Mouse (Mus musculus) heart, embryonic 15.5 days (tissue): ENCODE data around the gene Fbl. TPM values are rescaled to one million over a fixed set of nuclear protein-coding genes. Genes with fewer than 3 reads are reported as not detected.
"Not testable (repeated sequence)": the region's sequence is repeated elsewhere in the genome, so short reads cannot be mapped to it uniquely, and the experiment has no call there.

Experiments
- ATAC-seq: fragments of 200-750 bp; cut with Nextera tagmentation; replicated peaks from 2 replicates; pipeline ENCODE4 v1.8.0; 2017; ENCODE audit warnings: low read depth, moderate TSS enrichment; ENCODE audit not compliant: insufficient number of reproducible peaks, insufficient read depth, low FRiP score
- H3K27ac ChIP-seq: fragments of 300-500 bp; sonication (generic); 2 replicates; pipeline ENCODE4 v1.5.1; 2015; ENCODE audit warnings: mild to moderate bottlenecking, inconsistent platforms
- H3K27me3 ChIP-seq: fragments of 300-500 bp; sonication (generic); 2 replicates; pipeline ENCODE4 v1.6.1; 2015; ENCODE audit warnings: inconsistent platforms
- H3K36me3 ChIP-seq: fragments of 300-500 bp; sonication (generic); 2 replicates; pipeline ENCODE4 v1.6.1; 2015; ENCODE audit warnings: mild to moderate bottlenecking, inconsistent platforms
- H3K4me1 ChIP-seq: fragments of 300-500 bp; sonication (generic); replicated peaks from 2 replicates; pipeline ENCODE4 v1.6.1; 2015; ENCODE audit warnings: inconsistent platforms
- H3K4me2 ChIP-seq: fragments of 300-500 bp; sonication (generic); 2 replicates; pipeline ENCODE4 v1.6.1; 2015; ENCODE audit warnings: inconsistent platforms, mild to moderate bottlenecking, moderate library complexity
- H3K4me3 ChIP-seq: fragments of 300-500 bp; sonication (generic); 2 replicates; pipeline ENCODE4 v1.5.1; 2015; ENCODE audit warnings: mild to moderate bottlenecking, inconsistent platforms
- H3K9ac ChIP-seq: fragments of 300-500 bp; sonication (generic); 2 replicates; pipeline ENCODE4 v1.6.1; 2015; ENCODE audit warnings: mild to moderate bottlenecking, inconsistent platforms
- H3K9me3 ChIP-seq: fragments of 300-500 bp; sonication (generic); replicated peaks from 2 replicates; pipeline ENCODE4 v1.6.1; 2016; ENCODE audit warnings: inconsistent platforms
- WGBS: fragments of 180-500 bp; shearing (Covaris S2); methylation state at CpG from one replicate; pipeline ENCODE4 v1.1.7; 2015; ENCODE audit warnings: mixed read lengths; 5-methylcytosine and 5-hydroxymethylcytosine counted together
- polyA plus RNA-seq: library from polyadenylated mRNA; unstranded; fragments of >200 nt; fragmentation: Nextera tagmentation; extraction: Ambion mirVana; gene quantifications from 2 replicates; pipeline ENCODE4 v1.2.1, GENCODE M21; 2015

Fbl gene
- polyA plus RNA-seq, 1 experiment from 2014 or later: 67.5 TPM

DNA sequence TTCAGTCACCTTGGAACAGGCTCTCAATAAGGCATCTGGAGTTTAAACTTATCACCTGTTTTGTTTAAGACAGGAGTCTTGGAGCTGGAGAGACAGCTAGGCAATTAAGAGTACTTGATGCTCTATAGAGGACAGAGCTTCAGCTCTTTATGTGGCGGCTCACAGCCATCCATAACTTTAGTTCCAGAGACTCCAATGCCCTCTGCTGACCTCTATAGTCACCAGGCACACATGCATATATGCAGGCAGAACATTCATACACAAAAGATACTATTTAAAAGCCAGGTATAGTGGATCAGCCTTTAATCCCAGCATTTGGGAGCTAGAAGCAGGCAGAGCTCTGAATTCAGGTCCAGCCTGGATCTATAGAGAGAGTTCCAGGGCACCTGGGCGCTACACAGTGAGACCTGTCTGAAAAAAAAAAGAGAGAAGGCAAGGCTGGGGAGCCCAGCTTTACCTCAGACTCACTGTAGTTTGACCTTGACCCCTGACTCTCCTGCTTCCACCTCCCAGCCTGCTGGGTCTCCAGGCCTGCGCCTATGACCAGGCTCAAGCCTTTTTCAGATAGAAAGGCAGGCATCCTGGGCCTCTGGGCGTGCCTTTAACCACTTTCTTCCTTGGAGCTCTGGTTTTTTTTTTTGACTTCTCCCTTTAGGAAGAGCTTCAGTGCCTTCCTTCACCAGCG, 26.0 kb downstream of the Fbl start:
- H3K4me1 ChIP-seq: no peaks in the 10 kb centered on the region
- H3K36me3 ChIP-seq: peaks cover 15% of the 10 kb centered on the region
- H3K9ac ChIP-seq: no peak overlapping the region
- no peaks in the 10 kb centered on the region for H3K27me3 ChIP-seq
- H3K4me2 ChIP-seq: no peak overlapping the region
- H3K4me3 ChIP-seq: no peak overlapping the region
- 80% methylated on average over 5 of the region's 5 CpGs for WGBS
- H3K9me3 ChIP-seq: no peaks in the 10 kb centered on the region
- H3K27ac ChIP-seq: no peak overlapping the region
- no peak for ATAC-seq

DNA sequence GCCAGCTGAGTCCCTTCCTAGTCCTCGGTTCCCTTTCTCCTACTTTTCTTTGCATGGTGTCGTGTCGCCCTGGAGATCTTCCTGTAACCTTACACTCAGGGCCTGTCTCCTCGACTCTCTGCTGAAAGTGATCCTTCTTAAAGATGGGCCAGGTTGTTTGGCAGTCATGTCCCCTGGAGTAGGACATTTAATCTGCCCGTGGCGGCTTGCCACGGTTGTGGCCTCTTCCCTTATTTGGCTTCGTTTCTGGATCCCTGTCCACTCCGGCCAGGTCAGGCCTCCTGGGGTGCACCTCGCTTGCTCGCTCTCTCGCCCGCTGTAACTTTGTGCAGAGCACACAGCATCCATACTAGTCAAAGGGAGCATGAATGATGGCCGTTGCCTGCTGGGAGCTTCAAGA, 27.0 kb downstream of the Fbl start:
- no peak overlapping the region for H3K4me3 ChIP-seq
- no peaks in the 10 kb centered on the region for H3K4me1 ChIP-seq
- no peaks in the 10 kb centered on the region for H3K27me3 ChIP-seq
- no peak overlapping the region for H3K9ac ChIP-seq
- no peak for ATAC-seq
- H3K36me3 ChIP-seq: peaks cover 5% of the 10 kb centered on the region
- no peaks in the 10 kb centered on the region for H3K9me3 ChIP-seq
- H3K27ac ChIP-seq: no peak overlapping the region
- WGBS: 78% methylated on average over 14 of the region's 14 CpGs
- no peak overlapping the region for H3K4me2 ChIP-seq

DNA sequence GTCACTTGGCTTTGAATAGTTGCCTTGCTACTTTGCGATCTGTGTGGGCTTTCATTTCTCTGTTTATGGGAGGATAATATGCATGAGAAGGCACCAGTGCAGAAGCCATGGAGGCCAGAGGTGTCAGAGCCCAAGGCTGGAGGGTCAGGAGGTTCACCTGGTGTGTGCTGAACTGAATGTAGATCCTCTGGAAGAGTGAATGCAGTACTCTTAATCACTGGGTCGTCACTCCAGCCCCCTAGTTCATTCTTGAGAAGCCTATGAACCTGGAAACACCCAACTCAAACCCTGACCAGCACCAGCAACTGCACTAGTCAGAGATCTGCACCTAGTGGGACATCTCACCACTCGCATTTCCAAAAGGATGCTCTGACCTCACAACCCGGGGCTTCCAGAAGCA, 29.5 kb downstream of the Fbl start:
- H3K27me3 ChIP-seq: no peaks in the 10 kb centered on the region
- no peaks in the 10 kb centered on the region for H3K4me1 ChIP-seq
- H3K9me3 ChIP-seq: no peaks in the 10 kb centered on the region
- WGBS: 68% methylated on average over 4 of the region's 4 CpGs
- H3K4me2 ChIP-seq: no peak overlapping the region
- H3K27ac ChIP-seq: no peak overlapping the region
- H3K9ac ChIP-seq: no peak overlapping the region
- H3K36me3 ChIP-seq: peaks cover 4% of the 10 kb centered on the region
- ATAC-seq: no peak
- no peak overlapping the region for H3K4me3 ChIP-seq

DNA sequence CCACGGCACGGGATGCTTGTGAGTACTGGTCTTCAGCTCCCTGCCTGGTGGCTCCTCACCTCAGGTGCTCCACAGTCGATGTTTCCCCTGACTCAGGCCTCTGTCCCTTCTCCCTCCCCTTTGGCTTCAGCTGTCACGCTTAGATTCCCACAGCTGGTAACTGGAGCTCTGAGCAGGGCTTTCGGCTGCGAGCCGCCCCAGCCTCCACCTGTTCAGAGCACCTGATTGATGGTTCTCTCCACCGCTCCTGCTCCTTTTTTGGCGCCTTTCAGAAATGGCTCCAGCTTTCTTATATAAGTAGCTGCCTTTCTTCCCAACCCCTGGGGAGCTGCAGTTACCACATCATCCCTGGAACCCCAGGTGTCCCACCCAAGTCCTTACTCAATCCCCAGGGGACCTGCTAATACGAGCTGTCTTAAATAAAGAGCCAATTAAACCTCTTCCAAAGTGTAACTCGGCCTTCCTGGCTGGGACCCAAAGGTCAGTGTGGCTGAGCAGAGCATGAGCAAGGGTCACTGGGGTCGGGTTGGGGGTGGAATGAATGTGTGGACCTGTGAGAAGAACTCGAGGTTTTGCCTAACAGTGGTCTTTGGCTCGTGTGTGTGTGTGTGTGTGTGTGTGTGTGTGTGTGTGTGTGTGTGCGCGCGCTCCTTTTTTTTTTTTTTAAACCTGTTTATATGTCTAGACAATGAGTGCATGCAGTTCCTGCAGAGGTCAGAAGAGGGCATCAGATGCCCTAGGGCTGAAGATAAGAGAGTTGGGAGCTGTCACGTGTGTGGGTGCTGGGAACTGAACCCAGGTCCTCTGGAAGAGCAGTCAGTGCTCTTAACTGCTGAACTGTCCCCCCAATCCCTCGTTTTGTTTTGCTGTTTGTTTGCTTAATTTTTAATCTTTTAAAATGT, 33.9 kb downstream of the Fbl start:
- no peak for ATAC-seq
- H3K4me1 ChIP-seq: no peaks in the 10 kb centered on the region
- H3K9me3 ChIP-seq: no peaks in the 10 kb centered on the region
- no peaks in the 10 kb centered on the region for H3K36me3 ChIP-seq
- H3K27me3 ChIP-seq: no peaks in the 10 kb centered on the region
- H3K4me2 ChIP-seq: no peak overlapping the region
- no peak overlapping the region for H3K4me3 ChIP-seq
- H3K9ac ChIP-seq: no peak overlapping the region
- WGBS: 51% methylated on average over 16 of the region's 19 CpGs
- H3K27ac ChIP-seq: no peak overlapping the region

DNA sequence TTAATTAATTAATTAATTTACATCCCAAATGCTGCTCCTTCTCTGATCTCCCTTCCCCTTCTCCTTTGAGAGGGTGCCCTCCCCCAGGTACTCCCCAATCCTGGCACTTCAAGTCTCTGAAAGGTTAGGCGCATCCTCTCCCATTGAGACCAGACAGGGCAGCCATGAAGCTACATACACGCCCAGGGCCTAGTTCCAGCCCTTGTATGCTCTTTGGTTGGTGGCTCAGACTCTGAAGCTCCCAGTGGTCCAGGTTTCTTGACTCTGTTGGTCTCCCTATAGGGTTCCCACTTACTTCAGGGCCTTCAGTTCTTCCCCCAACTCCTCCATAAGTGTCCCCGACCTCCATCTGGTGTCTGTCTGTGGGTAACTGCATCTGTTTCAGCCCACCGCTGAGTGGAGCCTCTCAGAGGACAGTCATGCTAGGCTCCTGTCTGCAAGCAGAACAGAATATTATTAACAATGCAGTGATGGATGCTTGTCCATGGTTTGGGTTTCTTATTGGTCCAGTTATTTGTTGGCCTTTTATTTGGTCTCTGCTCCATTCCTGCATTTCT, 36.6 kb downstream of the Fbl start:
- Histone ChIP-seq H3K27ac (no peak overlapping the region), H3K27me3 (no peaks in the 10 kb centered on the region), H3K9me3 (no peaks in the 10 kb centered on the region), H3K4me1 (no peaks in the 10 kb centered on the region), H3K36me3 (no peaks in the 10 kb centered on the region), H3K9ac (no peak overlapping the region), H3K4me3 (no peak overlapping the region), H3K4me2 (no peak overlapping the region)
- ATAC-seq: no peak
- WGBS: 58% methylated on average over 4 of the region's 4 CpGs

DNA sequence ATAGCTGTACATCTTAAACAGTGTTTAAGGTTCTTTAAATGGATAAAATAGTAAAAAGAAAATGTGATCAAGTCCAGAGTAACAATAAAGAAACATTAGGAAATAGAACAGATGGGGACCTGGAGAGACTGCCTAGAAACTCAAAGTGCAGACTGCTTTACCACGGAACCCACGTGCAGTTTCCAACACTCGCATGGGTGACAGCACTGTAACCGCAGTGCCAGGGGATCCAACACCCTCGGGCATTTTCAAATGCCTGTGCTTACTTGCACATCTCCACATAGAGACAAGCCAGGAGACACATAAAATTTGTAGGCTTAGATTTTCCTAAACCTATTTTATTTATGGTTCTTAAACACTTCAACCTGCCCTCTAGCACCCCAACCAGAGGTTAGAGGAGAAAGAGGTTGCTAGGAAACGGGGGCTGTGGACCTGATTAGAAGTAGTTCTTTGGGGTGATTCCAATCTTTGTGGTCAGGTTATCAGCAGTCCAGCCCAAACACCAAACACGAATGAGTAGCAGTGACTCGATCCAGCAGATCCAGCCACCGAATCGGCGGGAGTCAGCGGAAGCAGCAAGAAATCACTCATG, 39.0 kb downstream of the Fbl start:
- ATAC-seq: no peak
- 34% methylated on average over 12 of the region's 12 CpGs for WGBS
- Histone ChIP-seq H3K27ac (0 out of 2 replicates have a peak overlapping the region, but pooled peaks have one; percentile 23), H3K4me2 (peak overlapping the region; percentile 62), H3K4me1 (no peaks in the 10 kb centered on the region), H3K27me3 (no peaks in the 10 kb centered on the region), H3K36me3 (no peaks in the 10 kb centered on the region), H3K4me3 (peak overlapping the region; percentile 39), H3K9ac (peak overlapping the region; percentile 49; the same call in 1 of the 2 replicates), H3K9me3 (no peaks in the 10 kb centered on the region)

- H3K36me3 ChIP-seq: no peaks in the 10 kb centered on the region
- H3K27ac ChIP-seq: peak overlapping the region; percentile 64
- peak overlapping the region; percentile 62 for H3K4me2 ChIP-seq
- peak overlapping the region; percentile 39 for H3K4me3 ChIP-seq
- WGBS: 51% methylated on average over 19 of the region's 19 CpGs
- no peaks in the 10 kb centered on the region for H3K27me3 ChIP-seq
- no peaks in the 10 kb centered on the region for H3K9me3 ChIP-seq
- peak; percentile 74; the same call in 1 of the 2 replicates for ATAC-seq
- H3K4me1 ChIP-seq: no peaks in the 10 kb centered on the region
- H3K9ac ChIP-seq: peak overlapping the region; percentile 49; the same call in 1 of the 2 replicates
These were observed 39.5 kb downstream of the Fbl start for GRCm38 (mm10) chr7:28208988-28209508.

- Histone ChIP-seq H3K9me3 (no peaks in the 10 kb centered on the region), H3K27me3 (no peaks in the 10 kb centered on the region), H3K9ac (no peak overlapping the region), H3K36me3 (no peaks in the 10 kb centered on the region), H3K4me2 (no peak overlapping the region), H3K4me1 (no peaks in the 10 kb centered on the region), H3K27ac (no peak overlapping the region), H3K4me3 (no peak overlapping the region)
- WGBS: 47% methylated on average over 5 of the region's 5 CpGs
- ATAC-seq: no peak
These were observed 41.2 kb downstream of the Fbl start for GRCm38 (mm10) chr7:28210731-28211130.

DNA sequence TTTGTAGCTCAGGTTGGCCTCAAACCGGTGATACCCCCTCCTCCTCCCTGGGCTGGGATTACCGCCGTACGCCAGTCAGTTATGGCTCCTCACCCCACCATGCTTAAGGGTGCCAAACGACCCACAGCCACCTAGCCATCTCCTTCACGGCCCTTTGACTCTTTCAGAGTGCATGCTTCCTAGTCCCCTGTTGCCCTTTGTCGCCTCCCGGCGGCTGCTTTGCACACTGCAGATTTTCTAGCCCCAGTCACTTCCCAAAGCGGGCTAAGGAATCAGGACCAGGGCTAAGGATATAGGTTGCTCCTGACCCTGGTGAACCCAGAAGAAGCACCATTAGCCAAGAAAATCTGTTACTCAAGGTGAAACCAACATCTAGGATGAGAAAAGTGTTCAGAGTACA, 44.6 kb downstream of the Fbl start:
- WGBS: 33% methylated on average over 10 of the region's 10 CpGs
- H3K27ac ChIP-seq: no peak overlapping the region
- no peaks in the 10 kb centered on the region for H3K36me3 ChIP-seq
- no peak overlapping the region for H3K4me2 ChIP-seq
- no peak overlapping the region for H3K4me3 ChIP-seq
- no peak for ATAC-seq
- no peaks in the 10 kb centered on the region for H3K4me1 ChIP-seq
- H3K27me3 ChIP-seq: no peaks in the 10 kb centered on the region
- H3K9ac ChIP-seq: no peak overlapping the region
- no peaks in the 10 kb centered on the region for H3K9me3 ChIP-seq

DNA sequence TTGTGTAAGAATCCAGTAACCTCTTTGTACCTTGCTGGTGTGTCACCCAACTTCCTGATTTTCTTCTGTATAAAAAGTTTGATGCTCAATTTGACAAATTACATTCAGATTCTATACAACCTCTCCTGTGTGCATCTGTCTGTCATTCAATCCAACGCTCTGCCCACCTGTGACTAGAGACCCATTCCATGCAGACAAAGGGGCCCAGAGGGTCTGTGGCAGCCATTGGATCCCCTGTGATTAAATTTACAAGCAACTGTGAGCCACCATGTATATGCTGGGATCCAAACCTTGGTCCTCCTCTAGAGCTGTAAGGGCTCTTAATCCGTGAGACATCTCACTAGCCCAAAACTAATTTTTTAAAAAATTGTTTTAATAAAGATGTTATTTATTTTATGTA, 46.4 kb downstream of the Fbl start:
- ATAC-seq, H3K27me3 ChIP-seq, H3K4me3 ChIP-seq, H3K27ac ChIP-seq, H3K9ac ChIP-seq, H3K4me1 ChIP-seq, H3K36me3 ChIP-seq, H3K4me2 ChIP-seq, H3K9me3 ChIP-seq: not testable (repeated sequence)
- 79% methylated on average over 2 of the region's 2 CpGs for WGBS

DNA sequence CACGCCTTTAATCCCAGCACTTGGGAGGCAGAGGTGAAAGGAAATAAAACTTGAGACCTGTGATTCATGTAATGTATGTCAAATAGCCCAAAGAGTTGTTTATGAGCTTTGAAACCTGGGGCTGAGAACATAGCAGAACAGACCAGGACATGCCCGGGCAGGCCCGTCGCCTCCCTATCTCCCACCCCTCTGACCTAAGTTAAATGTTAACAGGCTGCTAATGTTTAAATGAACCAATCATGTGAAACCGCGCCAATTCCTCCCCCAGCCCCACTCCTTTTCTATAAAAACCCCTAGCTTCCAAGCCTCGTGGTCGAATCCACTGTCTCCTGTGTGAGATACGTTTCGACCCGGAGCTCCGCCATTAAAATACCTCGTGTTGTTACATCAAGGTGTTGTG, 48.3 kb downstream of the Fbl start:
- H3K27me3 ChIP-seq, H3K27ac ChIP-seq, ATAC-seq, H3K4me2 ChIP-seq, H3K36me3 ChIP-seq, H3K4me3 ChIP-seq, H3K4me1 ChIP-seq, H3K9me3 ChIP-seq, H3K9ac ChIP-seq: not testable (repeated sequence)
- WGBS: 86% methylated on average over 13 of the region's 13 CpGs
